Mouse (Mus musculus) layer of hippocampus, adult 11-12 months (tissue): ENCODE measurements around the gene Hcst.
A peak's percentile ranks its signal among the peaks of the same experiment; 100 is the strongest.

Experiments
- DNase-seq: peaks from one replicate; pipeline ENCODE4 v3.0.0; 2022; ENCODE audit warnings: low spot score

The Hcst gene

DNA sequence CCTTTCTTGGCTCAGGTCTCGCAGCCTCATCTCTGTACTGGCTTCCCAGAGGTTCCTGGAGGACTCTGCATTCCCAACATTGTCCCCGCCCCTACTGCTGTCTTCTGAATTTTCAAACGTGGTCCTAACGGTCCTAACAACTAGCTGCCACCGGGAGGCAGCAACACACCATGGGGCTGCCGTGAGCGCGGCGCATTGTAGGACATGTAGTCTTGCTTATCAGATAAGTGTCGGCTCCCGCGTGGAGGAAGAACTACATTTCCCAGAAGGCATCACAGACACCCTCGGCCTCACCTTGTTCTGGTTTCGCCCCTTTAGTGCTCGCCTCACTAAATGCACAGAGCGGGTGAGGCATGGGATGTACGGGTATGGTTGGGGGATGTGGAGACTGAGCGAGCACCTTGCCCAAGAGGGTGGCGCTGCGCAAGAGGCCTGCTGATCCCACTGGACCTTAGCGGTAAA is 46.1 kb downstream of the Hcst start:
- DNase-seq = peak; percentile 97
